In genomic region chr9:73000487-73000886, GRCm38 (mm10) we compare ENCODE assay signal across 33 mouse cellular contexts. TPM values are rescaled to one million over a fixed set of nuclear protein-coding genes. Genes with fewer than 3 reads are reported as not detected.
DNase-seq lines count a peak whose midpoint lies in the region; ATAC-seq and TF ChIP-seq lines count a peak whose summit lies in the region.
"Had no signal": no experiment of that assay in that cellular context is flagged by ENCODE, and none has a peak within 500 bp of the region (broad histone marks: within the 10 kb centered on the region; RNA-seq: fewer than 3 reads in every experiment).

No protein-coding gene starts in this region.

- H3K36me3 ChIP-seq in kidney, postnatal 0 days (ENCODE audit: insufficient read depth, low read length): peaks cover 15% of the 10 kb centered on the region; the same call in 1 of the 2 replicates
- H3K36me3 ChIP-seq in kidney, embryonic 14.5 days (ENCODE audit: control insufficient read depth, insufficient read depth, low read length): peaks cover 2% of the 10 kb centered on the region; the same call in 1 of the 2 replicates
- H3K36me3 ChIP-seq: intestine, embryonic 15.5 days; limb, embryonic 10.5 days had no signal

- no peaks in the 10 kb centered on the region for H3K27me3 ChIP-seq in kidney, postnatal 0 days (ENCODE audit: insufficient read depth, low read length)
- H3K27me3 ChIP-seq in kidney, embryonic 14.5 days (ENCODE audit: control insufficient read depth, insufficient read depth, low read length): no peaks in the 10 kb centered on the region
- H3K27me3 ChIP-seq: embryonic facial prominence, embryonic 13.5 days; forebrain, embryonic 12.5 days; heart, embryonic 12.5 days; intestine, embryonic 15.5 days; midbrain, embryonic 12.5 days; neural tube, embryonic 13.5 days had no signal

- no peaks in the 10 kb centered on the region for H3K9me3 ChIP-seq in kidney, postnatal 0 days (replicated peaks; ENCODE audit: low read length)
- no peaks in the 10 kb centered on the region for H3K9me3 ChIP-seq in kidney, embryonic 14.5 days (ENCODE audit: control insufficient read depth, low read length)
- H3K9me3 ChIP-seq: embryonic facial prominence, embryonic 13.5 days; forebrain, embryonic 12.5 days; heart, embryonic 12.5 days; intestine, embryonic 15.5 days; limb, embryonic 10.5 days; midbrain, embryonic 12.5 days; neural tube, embryonic 13.5 days had no signal

- DNase-seq in gastrocnemius, adult 2 months: no peak
- no peak for DNase-seq in gastrocnemius, adult 18-20 months (ENCODE audit: low spot score)
- no peak for DNase-seq in kidney, postnatal 0 days (ENCODE audit: low spot score)
- DNase-seq in 416B (ENCODE audit: low read depth): peak; percentile 32
- DNase-seq in naive thymus-derived CD4-positive, alpha-beta T cell, adult 2 months (ENCODE audit: low read depth): peak; percentile 33
- no peak for DNase-seq in adrenal gland, adult 8-10 months
- DNase-seq: adrenal gland, postnatal 14 days; cerebellum, adult 8-10 months; cerebellum, postnatal 36 days; embryo, embryonic 11 days; gastrocnemius, postnatal 10 days; heart, postnatal 36 days; lung, postnatal 10 days; right cerebral cortex, postnatal 4 days; thymus, adult 2 months; thymus, postnatal 4 days had no signal

- 70% methylated on average over 2 of the region's 2 CpGs for WGBS in kidney, postnatal 0 days
- 67% methylated on average over 2 of the region's 2 CpGs for WGBS in kidney, embryonic 14.5 days

- intact Hi-C loops in gastrocnemius, adult 2 months (cut with DNase I): no loop called here

- no peaks in the 10 kb centered on the region for H3K4me1 ChIP-seq in kidney, postnatal 0 days (replicated peaks; ENCODE audit: insufficient read depth, low read length)
- no peaks in the 10 kb centered on the region for H3K4me1 ChIP-seq in kidney, embryonic 14.5 days (ENCODE audit: control insufficient read depth, insufficient read depth, low read length)
- H3K4me1 ChIP-seq: embryonic facial prominence, embryonic 13.5 days; forebrain, embryonic 12.5 days; heart, embryonic 12.5 days; intestine, embryonic 15.5 days; limb, embryonic 10.5 days; midbrain, embryonic 12.5 days; neural tube, embryonic 13.5 days had no signal

- H3K9ac ChIP-seq in kidney, postnatal 0 days (ENCODE audit: low read depth, low read length): no peak overlapping the region
- no peak overlapping the region for H3K9ac ChIP-seq in kidney, embryonic 14.5 days (ENCODE audit: low read depth, low read length)
- H3K9ac ChIP-seq: embryonic facial prominence, embryonic 13.5 days; forebrain, embryonic 12.5 days; heart, embryonic 12.5 days; hindbrain, embryonic 14.5 days; intestine, embryonic 15.5 days; midbrain, embryonic 12.5 days; neural tube, embryonic 13.5 days had no signal

- no peak overlapping the region for H3K4me3 ChIP-seq in gastrocnemius, adult 2 months
- no peak overlapping the region for H3K4me3 ChIP-seq in kidney, postnatal 0 days (replicated peaks; ENCODE audit: low read depth, low read length)
- H3K4me3 ChIP-seq in kidney, embryonic 14.5 days (ENCODE audit: low read length): no peak overlapping the region
- H3K4me3 ChIP-seq: embryonic facial prominence, embryonic 13.5 days; erythroblast, embryonic 14.5 days; forebrain, embryonic 12.5 days; heart, embryonic 12.5 days; intestine, embryonic 15.5 days; limb, embryonic 10.5 days; midbrain, embryonic 12.5 days; neural tube, embryonic 13.5 days had no signal

- H3K27ac ChIP-seq in gastrocnemius, adult 2 months: peak overlapping the region; percentile 56; the same call in 1 of the 2 replicates
- no peak overlapping the region for H3K27ac ChIP-seq in kidney, postnatal 0 days
- no peak overlapping the region for H3K27ac ChIP-seq in kidney, embryonic 14.5 days (ENCODE audit: low read depth, low read length)
- H3K27ac ChIP-seq: embryonic facial prominence, embryonic 13.5 days; forebrain, embryonic 12.5 days; hindbrain, embryonic 14.5 days; intestine, embryonic 15.5 days; limb, embryonic 10.5 days; midbrain, embryonic 12.5 days; neural tube, embryonic 13.5 days had no signal

- TF ChIP-seq CTCF in gastrocnemius, adult 2 months (IDR thresholded peaks at IDR 0.05): peak; percentile 51
- TF ChIP-seq CTCF in kidney, postnatal 0 days (IDR thresholded peaks at IDR 0.05; ENCODE audit: low read depth): peak; percentile 43; the same call in 1 of the 2 replicates

- no peak for ATAC-seq in kidney, postnatal 0 days (replicated peaks; ENCODE audit: low FRiP score, low read depth)
- no peak for ATAC-seq in kidney, embryonic 14.5 days (ENCODE audit: low FRiP score, low TSS enrichment)
- ATAC-seq: intestine, embryonic 15.5 days had no signal

- no peak overlapping the region for H3K4me2 ChIP-seq in kidney, postnatal 0 days (ENCODE audit: low read length)
- no peak overlapping the region for H3K4me2 ChIP-seq in kidney, embryonic 14.5 days (replicated peaks; ENCODE audit: low read depth, low read length)
- H3K4me2 ChIP-seq: embryonic facial prominence, embryonic 13.5 days; forebrain, embryonic 12.5 days; heart, embryonic 12.5 days; hindbrain, embryonic 14.5 days; intestine, embryonic 15.5 days; midbrain, embryonic 12.5 days; neural tube, embryonic 13.5 days had no signal

RNA-seq across cellular contexts. Expression of gene Ccpg1, which starts 15.3 kb away (rescaled TPM):
- total RNA-seq in gastrocnemius, adult 2 months (2021): 10 to 100 TPM; 76.1 to 95.7 TPM
- total RNA-seq in gastrocnemius, adult 18-20 months (2021): 10 to 100 TPM; 87.4 to 93.7 TPM
- polyA plus RNA-seq in kidney, postnatal 0 days (2015; fragmentation: Nextera tagmentation; extraction: Ambion mirVana): 43.8 and 49.6 TPM in 2 replicates
- 17.1 and 29.7 TPM in 2 replicates for polyA plus RNA-seq in kidney, embryonic 14.5 days (2014; fragmentation: Nextera tagmentation; extraction: Ambion mirVana)
- 100 to 1,000 TPM; 156 to 205 (median 185) TPM for total RNA-seq in adrenal gland, adult 8-10 months (2022)

RNA-seq across cellular contexts. Expression of gene Ccpg1os, which starts 15.3 kb away (rescaled TPM):
- total RNA-seq in gastrocnemius, adult 2 months (2021): 10 to 100 TPM in 1 of 2 experiments, 1 to 10 TPM in 1; 8.8 to 11.8 TPM
- total RNA-seq in gastrocnemius, adult 18-20 months (2021): 10 to 100 TPM; 11.4 to 13.2 TPM
- polyA plus RNA-seq in kidney, postnatal 0 days (2015; fragmentation: Nextera tagmentation; extraction: Ambion mirVana): 30.2 and 33.8 TPM in 2 replicates
- 19.3 and 27.5 TPM in 2 replicates for polyA plus RNA-seq in kidney, embryonic 14.5 days (2014; fragmentation: Nextera tagmentation; extraction: Ambion mirVana)
- total RNA-seq in adrenal gland, adult 8-10 months (2022): 10 to 100 TPM; 16.0 to 21.4 (median 19.9) TPM

RNA-seq across cellular contexts. Expression of gene Pigb, which starts 39.7 kb away (rescaled TPM):
- total RNA-seq in gastrocnemius, adult 2 months (2021): 1 to 10 TPM; 3.4 to 4.1 TPM
- 1 to 10 TPM; 3.3 to 3.7 TPM for total RNA-seq in gastrocnemius, adult 18-20 months (2021)
- polyA plus RNA-seq in kidney, postnatal 0 days (2015; fragmentation: Nextera tagmentation; extraction: Ambion mirVana): 10.8 and 11.9 TPM in 2 replicates
- polyA plus RNA-seq in kidney, embryonic 14.5 days (2014; fragmentation: Nextera tagmentation; extraction: Ambion mirVana): 12.7 and 18.9 TPM in 2 replicates
- 10 to 100 TPM; 15.5 to 26.6 (median 17.7) TPM for total RNA-seq in adrenal gland, adult 8-10 months (2022)

RNA-seq across cellular contexts. Expression of gene Gm44503, which starts 41.8 kb away (rescaled TPM):
- not detected for total RNA-seq in gastrocnemius, adult 2 months (2021)
- not detected for total RNA-seq in gastrocnemius, adult 18-20 months (2021)
- not detected in 2 replicates for polyA plus RNA-seq in kidney, postnatal 0 days (2015; fragmentation: Nextera tagmentation; extraction: Ambion mirVana)
- not detected in 2 replicates for polyA plus RNA-seq in kidney, embryonic 14.5 days (2014; fragmentation: Nextera tagmentation; extraction: Ambion mirVana)
- not detected for total RNA-seq in adrenal gland, adult 8-10 months (2022)
- total RNA-seq: adrenal gland, postnatal 14 days; gastrocnemius, postnatal 10 days; heart, postnatal 36 days; liver, adult 2 months; megakaryocyte progenitor cell, adult 5-6 weeks had no signal
- polyA plus RNA-seq: brain, embryonic 14.5 days; embryonic facial prominence, embryonic 13.5 days; forebrain, embryonic 12.5 days; frontal cortex, adult 2 months; heart, embryonic 12.5 days; intestine, embryonic 15.5 days; kidney, embryonic 16.5 days; limb, embryonic 10.5 days; liver, adult 2 months; liver, embryonic 16.5 days; midbrain, embryonic 12.5 days; neural tube, embryonic 13.5 days; stomach, embryonic 16.5 days; thymus, adult 2 months had no signal

RNA-seq across cellular contexts. Expression of gene Dyx1c1, which starts 41.9 kb away (rescaled TPM):
- total RNA-seq in gastrocnemius, adult 2 months (2021): 1 to 10 TPM in 1 of 2 experiments, under 1 TPM in 1; 0.94 to 1.4 TPM
- 1 to 10 TPM in 1 of 2 experiments, under 1 TPM in 1; 1.00 to 1.0 TPM for total RNA-seq in gastrocnemius, adult 18-20 months (2021)
- polyA plus RNA-seq in kidney, postnatal 0 days (2015; fragmentation: Nextera tagmentation; extraction: Ambion mirVana): 2.8 and 3.3 TPM in 2 replicates
- 1.8 and 2.1 TPM in 2 replicates for polyA plus RNA-seq in kidney, embryonic 14.5 days (2014; fragmentation: Nextera tagmentation; extraction: Ambion mirVana)
- total RNA-seq in adrenal gland, adult 8-10 months (2022): 1 to 10 TPM; 1.4 to 3.4 (median 2.0) TPM
- polyA plus RNA-seq: erythroblast, embryonic 14.5 days had no signal

Comparison
In these comparisons a context has a peak if more than half of its experiments do, and no peak if none do; other contexts are left out.
1. DNase-seq: peak in 416B (single experiment) and naive thymus-derived CD4-positive, alpha-beta T cell, adult 2 months (single experiment); none in gastrocnemius, adult 2 months (single experiment), gastrocnemius, adult 18-20 months (single experiment), kidney, postnatal 0 days (single experiment) and adrenal gland, adult 8-10 months (single experiment).